Comparison of ENCODE assay signal across 16 mouse cellular contexts in genomic region chr6:67884893-67885292, GRCm38 (mm10).
"Had no signal": no experiment of that assay in that cellular context is flagged by ENCODE, and none has a peak within 500 bp of the region (broad histone marks: within the 10 kb centered on the region; RNA-seq: fewer than 3 reads in every experiment).

No protein-coding gene starts in this region.

- H3K4me2 ChIP-seq: lung, embryonic 14.5 days; midbrain, embryonic 11.5 days; midbrain, embryonic 13.5 days; midbrain, embryonic 15.5 days; neural tube, embryonic 12.5 days had no signal

- H3K9ac ChIP-seq: lung, embryonic 14.5 days; midbrain, embryonic 13.5 days; midbrain, embryonic 15.5 days; neural tube, embryonic 12.5 days had no signal

- ATAC-seq: midbrain, embryonic 13.5 days; midbrain, embryonic 15.5 days had no signal

- DNase-seq: lung, adult 18-20 months; lung, embryonic 14.5 days; lung, postnatal 10 days; lung, postnatal 4 days; retina, postnatal 1 day; right cerebral cortex, adult 18-20 months; right cerebral cortex, postnatal 25 days; right cerebral cortex, postnatal 4 days; spleen, adult 18-20 months; thymus, adult 18-20 months; thymus, postnatal 14 days; thymus, postnatal 36 days had no signal

- H3K27ac ChIP-seq: midbrain, embryonic 13.5 days; midbrain, embryonic 15.5 days; neural tube, embryonic 12.5 days had no signal

- H3K4me3 ChIP-seq: midbrain, embryonic 13.5 days; midbrain, embryonic 15.5 days; neural tube, embryonic 12.5 days had no signal

- H3K36me3 ChIP-seq: midbrain, embryonic 13.5 days; midbrain, embryonic 15.5 days; neural tube, embryonic 12.5 days had no signal

- H3K27me3 ChIP-seq: midbrain, embryonic 13.5 days; midbrain, embryonic 15.5 days; neural tube, embryonic 12.5 days had no signal

- H3K4me1 ChIP-seq: midbrain, embryonic 13.5 days; midbrain, embryonic 15.5 days; neural tube, embryonic 12.5 days had no signal

- H3K9me3 ChIP-seq: midbrain, embryonic 13.5 days; midbrain, embryonic 15.5 days; neural tube, embryonic 12.5 days had no signal
